Mouse (Mus musculus): ENCODE results near the gene Gnaq.

GRCm38 (mm10) chr19:16353701-16354136 lies 221.1 kb downstream of the Gnaq start:
- no peak for TF ChIP-seq FLI1 (IDR thresholded peaks at IDR 0.05; ENCODE audit: low read length)
- TF ChIP-seq GATA1 (IDR thresholded peaks at IDR 0.05; ENCODE audit: borderline replicate concordance, low read length), result no peak
